Mouse (Mus musculus): ENCODE data around the gene Sox6.

The Sox6 gene

DNA sequence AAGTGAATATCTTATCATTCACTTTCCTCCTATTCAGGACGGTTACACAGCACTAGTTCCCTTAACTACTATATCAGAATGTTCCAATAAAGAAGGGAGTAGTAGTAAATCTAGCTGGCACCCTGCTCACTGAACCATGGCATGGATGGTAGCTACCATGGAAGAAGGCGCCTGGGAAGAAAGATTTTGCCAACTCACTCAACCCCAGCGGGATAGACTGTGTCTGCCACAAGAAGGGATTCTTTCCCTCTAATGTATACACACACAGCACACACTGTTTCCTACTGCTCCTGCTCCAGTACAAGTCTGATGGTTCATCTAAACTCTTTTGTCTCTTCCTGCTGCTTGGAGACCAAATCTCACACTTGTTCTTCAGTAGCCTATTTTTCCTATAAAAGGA lies 147.1 kb downstream of the Sox6 start:
- no peak for DNase-seq (ENCODE audit: low read depth, low spot score)

DNA sequence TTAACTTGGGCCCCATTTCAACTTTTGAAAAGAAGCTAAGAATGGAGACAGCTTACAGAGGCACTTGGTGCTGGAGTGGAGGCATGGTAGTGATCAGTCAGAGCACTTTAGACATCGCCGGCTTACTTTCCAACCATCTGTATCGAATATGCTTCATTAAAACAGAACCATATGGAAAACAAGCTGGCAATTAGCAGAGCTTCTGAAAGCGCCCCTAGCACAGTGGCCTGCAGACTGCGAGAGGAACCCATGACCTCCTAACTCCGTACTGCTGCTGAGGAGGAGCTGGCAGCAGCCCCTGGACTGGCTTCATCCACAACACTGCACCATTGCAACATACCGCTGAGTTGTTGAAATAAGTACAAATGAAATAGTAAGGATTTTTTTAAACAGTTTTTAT lies 148.7 kb downstream of the Sox6 start:
- DNase-seq (ENCODE audit: low read depth, low spot score): no peak

GRCm38 (mm10) chr7:115888561-115888960 lies 150.0 kb downstream of the Sox6 start:
- no peak for DNase-seq (ENCODE audit: low read depth, low spot score)

DNA sequence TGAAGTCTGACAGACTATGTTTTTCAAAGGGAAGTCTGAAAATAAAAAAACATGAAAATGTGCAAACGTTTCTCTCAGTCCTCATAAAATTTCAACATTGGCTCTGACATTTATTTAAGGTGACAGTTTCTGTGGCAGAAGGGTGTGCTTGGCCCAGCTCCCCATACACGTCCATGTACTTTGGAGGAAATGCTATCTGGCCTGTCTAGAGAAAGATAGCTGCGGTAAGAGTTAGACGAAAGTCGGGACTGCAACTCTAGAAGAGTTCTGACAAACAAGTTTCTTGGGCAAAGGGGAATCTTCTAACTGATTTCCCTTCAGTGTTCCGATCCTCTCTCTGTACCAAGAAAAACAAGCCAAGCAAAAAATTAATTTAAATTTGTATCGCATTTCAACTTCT lies 150.5 kb downstream of the Sox6 start:
- no peak for DNase-seq (ENCODE audit: low read depth, low spot score)

GRCm38 (mm10) chr7:115872903-115873302 lies 165.7 kb downstream of the Sox6 start:
- DNase-seq (ENCODE audit: low read depth, low spot score): no peak

DNA sequence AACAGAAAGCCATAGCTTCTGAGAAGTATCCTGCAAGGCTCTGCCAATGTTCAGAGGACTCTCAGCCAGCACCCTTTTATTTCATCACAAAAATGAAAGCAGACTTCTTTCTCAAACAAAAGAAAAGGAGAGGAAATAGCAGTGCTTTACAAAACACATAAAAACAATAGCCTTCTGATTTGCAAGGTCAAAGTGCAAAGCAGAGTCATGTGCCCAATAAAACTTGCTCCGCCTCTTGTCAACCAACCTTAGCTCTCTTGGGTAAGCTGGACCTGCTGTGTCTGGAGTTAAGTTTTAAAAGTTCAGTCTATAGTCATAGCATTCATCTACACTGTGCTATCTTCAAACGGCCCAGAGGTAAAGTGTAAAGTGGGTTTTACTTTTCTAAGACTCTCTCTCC lies 170.1 kb downstream of the Sox6 start:
- DNase-seq (ENCODE audit: low read depth, low spot score): no peak

GRCm38 (mm10) chr7:115867518-115868270 lies 170.9 kb downstream of the Sox6 start:
- no peak for DNase-seq (ENCODE audit: low read depth, low spot score)

GRCm38 (mm10) chr7:115866698-115867500 lies 171.7 kb downstream of the Sox6 start:
- DNase-seq (ENCODE audit: low read depth, low spot score): no peak

DNA sequence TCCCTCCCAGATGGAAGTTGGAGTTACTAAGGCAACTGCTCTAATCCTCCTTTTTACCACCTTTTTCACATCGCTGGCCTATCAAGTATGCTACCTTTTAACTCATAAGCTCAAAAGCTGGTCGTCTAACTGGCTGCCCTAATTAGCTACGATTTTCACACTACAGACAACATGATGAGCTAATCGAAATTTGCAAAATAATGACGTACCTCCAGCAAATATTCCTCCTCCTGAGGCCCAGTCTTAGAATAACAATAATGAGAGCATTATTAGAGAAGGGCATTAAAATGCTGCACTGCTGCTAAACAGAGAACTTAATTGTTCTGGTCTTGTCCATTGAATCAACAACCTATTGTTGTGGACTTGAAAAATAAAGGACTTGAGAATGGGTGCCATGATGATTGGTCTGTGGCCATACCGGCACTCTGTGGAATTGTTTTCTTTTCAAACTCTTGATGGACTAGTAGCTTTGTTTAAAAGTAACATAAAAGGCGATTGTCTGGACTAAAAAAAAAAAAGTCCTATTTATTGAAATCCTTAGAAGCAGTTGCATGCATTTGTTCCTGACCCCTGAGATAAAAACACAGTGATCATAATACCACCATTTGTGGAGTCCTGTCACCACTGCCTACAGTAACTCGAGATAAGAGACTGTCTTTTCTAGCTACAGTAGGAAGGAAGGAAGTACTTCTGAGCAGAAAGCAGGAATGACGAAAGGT lies 172.5 kb downstream of the Sox6 start:
- DNase-seq (ENCODE audit: low read depth, low spot score): no peak

- DNase-seq (ENCODE audit: low read depth, low spot score): no peak
Observed at GRCm38 (mm10) chr7:115865231-115865630, 173.4 kb downstream of the Sox6 start.

- no peak for DNase-seq (ENCODE audit: low read depth, low spot score)
Observed at GRCm38 (mm10) chr7:115864411-115864810, 174.2 kb downstream of the Sox6 start.

DNA sequence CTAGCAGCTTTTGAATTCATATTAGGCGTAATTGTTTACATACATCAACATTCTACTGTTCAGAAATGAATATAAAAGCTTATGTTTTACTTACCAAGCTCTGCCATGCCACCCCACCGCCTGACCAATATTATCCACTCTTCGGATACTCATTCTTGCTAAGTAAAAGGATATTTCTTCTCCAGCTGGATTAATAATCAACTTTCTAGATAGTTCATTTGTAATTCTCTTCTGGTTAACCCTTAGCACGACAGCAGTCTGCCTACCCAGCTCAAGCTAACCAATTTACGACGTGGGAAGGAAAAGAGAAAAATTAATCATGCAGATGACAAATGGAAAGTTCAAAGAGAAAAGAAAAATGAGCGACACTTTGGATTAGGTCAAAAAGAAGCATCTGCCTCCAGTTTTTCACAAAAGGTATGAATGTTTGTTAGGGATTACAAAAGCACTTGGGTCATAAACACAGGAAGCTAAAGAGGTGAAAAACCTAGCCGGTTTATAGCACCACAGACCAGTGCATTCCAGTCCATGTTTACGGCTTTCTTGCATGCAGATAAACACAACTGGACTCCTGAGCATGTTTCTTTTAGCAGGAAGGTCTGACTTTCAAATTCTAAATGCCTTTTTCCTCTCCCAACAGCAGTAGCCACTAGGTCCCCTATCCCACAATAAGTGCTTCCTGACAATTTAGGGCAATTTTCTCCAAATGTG lies 178.8 kb downstream of the Sox6 start:
- no peak for DNase-seq (ENCODE audit: low read depth, low spot score)

DNA sequence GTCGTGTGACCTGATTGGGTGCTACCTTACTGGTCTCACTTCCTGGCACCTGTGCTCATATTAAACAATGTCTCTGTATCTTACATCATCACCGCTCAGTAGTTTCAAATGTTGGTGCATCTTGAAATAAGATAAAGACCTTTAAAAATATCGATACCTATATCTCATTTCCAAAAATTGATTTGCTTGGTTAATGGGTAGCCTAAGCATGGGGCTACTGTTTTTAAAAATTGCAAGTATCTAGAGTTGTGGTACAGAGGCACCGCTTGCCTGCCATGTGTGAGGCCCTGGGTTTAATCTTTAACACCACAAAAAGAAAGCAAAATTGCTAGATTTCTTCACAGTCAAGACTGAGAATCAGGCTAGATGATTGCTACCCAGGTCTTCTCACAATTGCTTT lies 187.5 kb downstream of the Sox6 start:
- DNase-seq (ENCODE audit: low read depth, low spot score): no peak

DNA sequence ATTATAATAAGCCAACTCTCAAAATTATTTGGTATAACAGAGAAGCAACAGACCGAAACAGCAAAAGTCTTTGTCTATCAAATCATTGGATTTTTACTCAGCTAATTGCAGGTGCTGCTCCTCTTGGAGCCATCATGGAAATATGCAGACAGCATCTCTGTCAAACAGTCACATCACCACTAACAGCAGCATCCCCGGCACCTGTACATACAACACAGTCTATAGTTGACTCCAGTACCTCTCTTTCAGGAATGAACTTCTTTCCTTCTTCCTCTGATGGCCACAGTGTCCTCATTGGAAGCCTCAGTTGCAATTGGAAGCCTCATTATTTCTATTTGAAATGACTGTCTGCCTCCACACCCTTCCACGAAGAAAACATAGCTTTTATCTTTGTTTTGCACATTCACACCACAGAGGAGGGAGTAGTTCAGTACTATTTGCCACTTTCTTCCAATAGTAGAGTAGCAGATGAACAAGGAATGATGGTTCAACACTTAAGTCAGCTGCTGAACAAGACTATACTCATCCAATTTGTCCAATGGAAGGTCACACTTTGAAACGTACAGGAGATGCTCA lies 192.7 kb downstream of the Sox6 start:
- DNase-seq (ENCODE audit: low read depth, low spot score): no peak

DNA sequence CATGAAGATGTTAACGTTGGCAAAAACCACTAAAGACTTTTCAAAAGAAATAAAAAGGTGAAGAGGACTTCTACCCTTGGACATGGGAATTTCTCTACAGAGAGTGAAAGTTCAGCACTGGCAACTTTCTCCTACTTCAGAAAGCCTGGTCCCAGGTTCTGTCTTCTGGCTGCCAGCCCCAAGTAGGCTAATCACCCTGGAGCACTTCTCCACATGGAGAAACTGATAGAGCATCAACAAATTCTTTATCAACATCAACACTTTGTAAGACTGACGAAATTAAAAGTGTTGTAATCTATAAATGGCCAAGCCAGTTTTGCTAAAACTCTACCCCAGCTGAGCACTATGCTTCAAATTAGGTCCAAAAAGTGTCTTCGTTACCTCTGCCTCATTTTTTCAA lies 193.7 kb downstream of the Sox6 start:
- DNase-seq (ENCODE audit: low read depth, low spot score): no peak

DNA sequence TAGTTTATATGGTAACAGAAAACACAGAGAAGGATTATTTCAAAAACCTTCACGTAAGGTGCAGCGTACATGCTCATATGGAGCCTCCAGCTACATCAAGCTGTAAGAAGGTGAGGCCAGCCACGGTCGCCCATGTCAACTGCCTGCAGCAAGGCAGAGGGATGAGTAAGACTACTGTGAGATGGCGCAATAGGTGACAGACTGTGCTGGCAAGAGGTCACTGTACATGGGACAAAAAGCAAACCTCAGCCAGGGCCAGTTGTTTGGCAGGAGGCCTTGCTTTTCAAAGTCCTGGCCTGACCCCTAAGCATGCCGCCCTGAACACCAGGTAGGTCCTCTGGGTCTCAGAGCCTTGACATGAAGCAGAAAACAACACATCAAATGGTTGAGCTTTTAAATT lies 194.2 kb downstream of the Sox6 start:
- DNase-seq (ENCODE audit: low read depth, low spot score): no peak

- no peak for DNase-seq (ENCODE audit: low read depth, low spot score)
Observed at GRCm38 (mm10) chr7:115842251-115842650, 196.3 kb downstream of the Sox6 start.

GRCm38 (mm10) chr7:115840613-115841012 lies 198.0 kb downstream of the Sox6 start:
- no peak for DNase-seq (ENCODE audit: low read depth, low spot score)

DNA sequence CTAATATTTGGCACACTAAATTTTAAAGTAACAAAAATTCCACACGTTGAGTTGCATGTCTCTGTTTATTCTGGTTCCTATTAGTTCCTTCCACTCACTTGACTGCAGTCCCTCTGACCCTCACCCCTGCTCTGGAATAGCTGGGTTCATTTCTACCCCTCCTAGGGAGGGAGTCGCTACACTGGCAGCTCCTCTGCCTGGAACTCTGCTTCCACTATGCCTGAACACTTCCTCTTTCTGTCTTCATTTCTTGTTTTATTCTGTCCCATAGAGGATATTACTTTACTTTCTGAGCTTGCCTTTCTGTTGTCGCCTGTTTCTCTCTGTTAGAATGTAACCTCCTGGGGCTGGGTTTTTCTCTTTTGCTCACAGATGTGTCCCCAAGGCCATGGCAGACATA lies 203.6 kb downstream of the Sox6 start:
- DNase-seq (ENCODE audit: low read depth, low spot score): no peak

DNA sequence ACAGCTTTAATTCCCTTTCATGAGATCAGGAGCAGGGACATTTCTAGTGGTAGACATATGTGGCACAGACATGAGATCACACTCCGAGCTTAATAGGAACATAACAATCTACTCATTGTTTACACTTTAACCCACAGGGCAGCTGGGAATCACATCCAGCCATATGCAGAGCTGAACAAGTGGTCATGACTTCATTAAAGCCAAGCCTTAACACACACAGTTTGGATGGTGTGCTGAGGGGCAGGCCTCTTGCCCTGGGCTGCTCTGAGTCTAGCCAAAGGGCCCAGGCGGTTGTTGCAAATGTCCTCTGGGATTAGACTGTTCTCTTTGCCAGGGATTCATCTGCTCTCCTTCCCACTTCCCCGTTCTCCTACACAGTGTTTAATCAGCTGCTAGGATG lies 204.9 kb downstream of the Sox6 start:
- no peak for DNase-seq (ENCODE audit: low read depth, low spot score)

All from CD4-positive helper T cell, adult 2 months (primary cell).